Mouse (Mus musculus) testis, adult 2 months (tissue): ENCODE results near the gene Wdr47.

ENCODE experiments used
- CTCF ChIP-seq: fragments of 200-500 bp; IDR thresholded peaks from 2 replicates; pipeline ENCODE4 v1.5.1; 2012; ENCODE audit warnings: low read depth, mild to moderate bottlenecking, inconsistent platforms, low read length, moderate library complexity; ENCODE audit not compliant: control insufficient read depth, insufficient read depth, insufficient replicate concordance
- POLR2A ChIP-seq: fragments of 200-500 bp; IDR thresholded peaks from 2 replicates; pipeline ENCODE4 v1.6.1; 2012; ENCODE audit warnings: low read depth, mild to moderate bottlenecking, inconsistent platforms, low read length, moderate library complexity; ENCODE audit not compliant: control insufficient read depth

GRCm38 (mm10) chr3:108654566-108654965 lies 63.5 kb downstream of the Wdr47 start:
- no peak for TF ChIP-seq POLR2A
- no peak for TF ChIP-seq CTCF
